Mouse (Mus musculus) ES-E14 (cell line): ENCODE measurements at regions not wholly inside any gene's neighbourhood (a gene's known extent, or its start where the extent isn't known, plus 50 kb on each side); places are given as distances from the start of the nearest gene placed in this dataset.

Experiments
- CHD2 ChIP-seq: IDR thresholded peaks from 2 replicates; pipeline ENCODE4 v1.6.1; 2014; ENCODE audit warnings: mild to moderate bottlenecking, low read depth, low read length, inconsistent platforms
- HCFC1 ChIP-seq: IDR thresholded peaks from 2 replicates; pipeline ENCODE4 v1.6.1; 2012; ENCODE audit warnings: low read length, inconsistent platforms, borderline replicate concordance; ENCODE audit not compliant: insufficient read depth
- MAFK ChIP-seq: IDR thresholded peaks from 2 replicates; pipeline ENCODE4 v1.6.1; 2014; ENCODE audit warnings: mild to moderate bottlenecking, low read depth, low read length, inconsistent platforms; ENCODE audit not compliant: insufficient read depth
- ZC3H11A ChIP-seq: IDR thresholded peaks from 2 replicates; pipeline ENCODE4 v1.6.1; 2012; ENCODE audit warnings: low read depth, mild to moderate bottlenecking, inconsistent platforms, low read length, borderline replicate concordance
- ZNF384 ChIP-seq: IDR thresholded peaks from 2 replicates; pipeline ENCODE4 v1.6.1; 2012; ENCODE audit warnings: low read depth, low read length, inconsistent platforms

DNA sequence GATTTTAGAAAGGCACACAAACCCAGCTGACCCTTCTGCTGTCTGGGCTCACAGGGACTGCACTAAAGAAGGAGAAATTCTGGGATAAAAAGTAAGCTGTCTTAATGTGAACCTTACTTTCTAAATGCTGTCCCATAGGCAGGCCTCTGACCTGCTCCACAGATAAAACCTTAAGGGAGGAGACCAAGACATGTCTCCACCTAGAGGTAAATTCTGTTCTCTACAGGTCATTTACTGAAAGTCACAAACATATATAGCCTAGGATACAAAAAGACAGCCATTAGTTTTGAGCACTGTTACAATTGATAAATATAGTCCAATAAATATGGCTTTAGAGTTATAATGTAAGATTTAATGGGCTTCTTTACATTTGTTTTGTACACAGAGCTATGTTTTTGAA is 221.9 kb upstream of the Adam34 start:
- no peak for TF ChIP-seq CHD2
- TF ChIP-seq MAFK: no peak
- no peak for TF ChIP-seq ZNF384
- no peak for TF ChIP-seq HCFC1
- no peak for TF ChIP-seq ZC3H11A
